Mouse (Mus musculus): ENCODE measurements around the gene Btrc. TPM values are rescaled to one million over a fixed set of nuclear protein-coding genes. Genes with fewer than 3 reads are reported as not detected.

Btrc gene
- polyA plus RNA-seq, 1 experiment from 2014 or later = 46.0 TPM

Other genes with a start within 250 kb of the Btrc start
- 0.45 and 1.0 TPM in 2 replicates for gene Tlx1, start 213.1 kb upstream of the Btrc start, polyA plus RNA-seq (2014; fragmentation: Nextera tagmentation; extraction: Ambion mirVana)
- 0.08 and 0.16 TPM in 2 replicates for gene Lbx1, start 127.9 kb upstream of the Btrc start, polyA plus RNA-seq (2014; fragmentation: Nextera tagmentation; extraction: Ambion mirVana)
- 13.6 and 13.9 TPM in 2 replicates for gene Poll, start 196.8 kb downstream of the Btrc start, polyA plus RNA-seq (2014; fragmentation: Nextera tagmentation; extraction: Ambion mirVana)
- gene Gm17018, start 196.9 kb downstream of the Btrc start, polyA plus RNA-seq (2014; fragmentation: Nextera tagmentation; extraction: Ambion mirVana) = 32.6 and 35.1 TPM in 2 replicates

Data from heart, embryonic 11.5 days (tissue).